Mouse (Mus musculus) embryonic facial prominence, embryonic 11.5 days (tissue): ENCODE results near the gene Zdhhc8. TPM values are rescaled to one million over a fixed set of nuclear protein-coding genes. Genes with fewer than 3 reads are reported as not detected.

ENCODE experiments used
- ATAC-seq: fragments of 200-750 bp; cut with Nextera tagmentation; replicated peaks from 2 replicates; pipeline ENCODE4 v1.8.0; 2017; ENCODE audit warnings: low read depth; ENCODE audit not compliant: insufficient number of reproducible peaks, low FRiP score, low TSS enrichment
- DNase-seq: peaks from one replicate; pipeline ENCODE4 v3.0.0-alpha.2; 2015; ENCODE audit warnings: low spot score
- H3K27ac ChIP-seq: fragments of 300-500 bp; sonication (generic); replicated peaks from 2 replicates; pipeline ENCODE4 v1.5.1; 2014; ENCODE audit warnings: mild to moderate bottlenecking, low read depth, low read length, control low read depth
- H3K27me3 ChIP-seq: fragments of 300-500 bp; sonication (generic); 2 replicates; pipeline ENCODE4 v1.6.1; 2014; ENCODE audit warnings: mild to moderate bottlenecking, low read length, moderate library complexity, mixed read lengths; ENCODE audit not compliant: control insufficient read depth, insufficient read depth
- H3K36me3 ChIP-seq: fragments of 300-500 bp; sonication (generic); replicated peaks from 2 replicates; pipeline ENCODE4 v1.6.1; 2014; ENCODE audit warnings: low read depth, mild to moderate bottlenecking, low read length, moderate library complexity, mixed read lengths; ENCODE audit not compliant: control insufficient read depth, insufficient read depth
- H3K4me1 ChIP-seq: fragments of 300-500 bp; sonication (generic); 2 replicates; pipeline ENCODE4 v1.6.1; 2014; ENCODE audit warnings: low read length, mixed read lengths; ENCODE audit not compliant: control insufficient read depth, insufficient read depth
- H3K4me2 ChIP-seq: fragments of 300-500 bp; sonication (generic); 2 replicates; pipeline ENCODE4 v1.6.1; 2014; ENCODE audit warnings: low read depth, mild to moderate bottlenecking, control low read depth, low read length, moderate library complexity
- H3K4me3 ChIP-seq: fragments of 300-500 bp; sonication (generic); 2 replicates; pipeline ENCODE4 v1.5.1; 2014; ENCODE audit warnings: low read depth, low read length, control low read depth
- H3K9ac ChIP-seq: fragments of 300-500 bp; sonication (generic); replicated peaks from 2 replicates; pipeline ENCODE4 v1.6.1; 2014; ENCODE audit warnings: mild to moderate bottlenecking, control low read depth, low read length
- H3K9me3 ChIP-seq: fragments of 300-500 bp; sonication (generic); replicated peaks from 2 replicates; pipeline ENCODE4 v1.6.1; 2016; ENCODE audit warnings: mild to moderate bottlenecking, low read length, inconsistent platforms, mixed read lengths; ENCODE audit not compliant: control insufficient read depth
- WGBS: fragments of 180-500 bp; shearing (Covaris S2); extraction: QIAGEN DNeasy Blood & Tissue Kit; methylation state at CpG from one replicate; pipeline ENCODE4 v1.1.7; 2014; 5-methylcytosine and 5-hydroxymethylcytosine counted together
- polyA plus RNA-seq: library from polyadenylated mRNA; unstranded; fragments of >200 nt; fragmentation: Nextera tagmentation; extraction: Ambion mirVana; gene quantifications from 2 replicates; pipeline ENCODE4 v1.2.1, GENCODE M21; 2014

Gene Zdhhc8
- polyA plus RNA-seq, 1 experiment from 2014 or later, result 9.3 TPM

GRCm38 (mm10) chr16:18191006-18191405, 43.9 kb downstream of the Zdhhc8 start:
- Histone ChIP-seq H3K27me3 (no peaks in the 10 kb centered on the region), H3K9ac (no peak overlapping the region), H3K9me3 (no peaks in the 10 kb centered on the region), H3K4me3 (no peak overlapping the region), H3K27ac (no peak overlapping the region), H3K4me1 (no peaks in the 10 kb centered on the region), H3K4me2 (no peak overlapping the region), H3K36me3 (no peaks in the 10 kb centered on the region)
- ATAC-seq (no peak), DNase-seq (no peak)
- WGBS, result 76% methylated on average over 2 of the region's 2 CpGs

- H3K27ac ChIP-seq, result no peak overlapping the region
- H3K27me3 ChIP-seq, result no peaks in the 10 kb centered on the region
- H3K4me2 ChIP-seq, result no peak overlapping the region
- no peaks in the 10 kb centered on the region for H3K36me3 ChIP-seq
- DNase-seq (no peak), ATAC-seq (no peak)
- WGBS, result 86% methylated on average over 3 of the region's 3 CpGs
- no peaks in the 10 kb centered on the region for H3K9me3 ChIP-seq
- no peak overlapping the region for H3K9ac ChIP-seq
- no peak overlapping the region for H3K4me3 ChIP-seq
- no peaks in the 10 kb centered on the region for H3K4me1 ChIP-seq
Observed at GRCm38 (mm10) chr16:18187221-18187620, 47.7 kb downstream of the Zdhhc8 start.

- 82% methylated on average over 4 of the region's 4 CpGs for WGBS
- no peaks in the 10 kb centered on the region for H3K36me3 ChIP-seq
- H3K4me1 ChIP-seq, result no peaks in the 10 kb centered on the region
- DNase-seq (no peak), ATAC-seq (no peak)
- no peak overlapping the region for H3K4me3 ChIP-seq
- H3K9me3 ChIP-seq, result no peaks in the 10 kb centered on the region
- no peak overlapping the region for H3K27ac ChIP-seq
- no peak overlapping the region for H3K4me2 ChIP-seq
- H3K27me3 ChIP-seq, result no peaks in the 10 kb centered on the region
- H3K9ac ChIP-seq, result no peak overlapping the region
Observed at GRCm38 (mm10) chr16:18186798-18187197, 48.1 kb downstream of the Zdhhc8 start.

- DNase-seq (no peak), ATAC-seq (no peak)
- Histone ChIP-seq H3K9me3 (no peaks in the 10 kb centered on the region), H3K27ac (no peak overlapping the region), H3K4me1 (no peaks in the 10 kb centered on the region), H3K9ac (no peak overlapping the region), H3K4me3 (no peak overlapping the region), H3K4me2 (no peak overlapping the region), H3K36me3 (no peaks in the 10 kb centered on the region), H3K27me3 (no peaks in the 10 kb centered on the region)
- WGBS, result 83% methylated on average over 8 of the region's 8 CpGs
Observed at GRCm38 (mm10) chr16:18185715-18186449, 49.1 kb downstream of the Zdhhc8 start.

GRCm38 (mm10) chr16:18182766-18183165, 52.2 kb downstream of the Zdhhc8 start:
- no peaks in the 10 kb centered on the region for H3K4me1 ChIP-seq
- no peaks in the 10 kb centered on the region for H3K27me3 ChIP-seq
- no peak overlapping the region for H3K4me3 ChIP-seq
- ATAC-seq (no peak), DNase-seq (no peak)
- H3K4me2 ChIP-seq, result no peak overlapping the region
- H3K27ac ChIP-seq, result no peak overlapping the region
- H3K9ac ChIP-seq, result no peak overlapping the region
- no peaks in the 10 kb centered on the region for H3K36me3 ChIP-seq
- H3K9me3 ChIP-seq, result no peaks in the 10 kb centered on the region
- WGBS, result 85% methylated on average over 8 of the region's 8 CpGs

GRCm38 (mm10) chr16:18181398-18181797, 53.5 kb downstream of the Zdhhc8 start:
- DNase-seq, result no peak
- no peak for ATAC-seq
- no peak overlapping the region for H3K4me2 ChIP-seq
- H3K27ac ChIP-seq, result no peak overlapping the region
- H3K4me3 ChIP-seq, result no peak overlapping the region
- WGBS, result 56% methylated on average over 10 of the region's 10 CpGs
- H3K9me3 ChIP-seq, result no peaks in the 10 kb centered on the region
- no peaks in the 10 kb centered on the region for H3K27me3 ChIP-seq
- H3K9ac ChIP-seq, result no peak overlapping the region
- H3K4me1 ChIP-seq, result no peaks in the 10 kb centered on the region
- no peaks in the 10 kb centered on the region for H3K36me3 ChIP-seq

DNA sequence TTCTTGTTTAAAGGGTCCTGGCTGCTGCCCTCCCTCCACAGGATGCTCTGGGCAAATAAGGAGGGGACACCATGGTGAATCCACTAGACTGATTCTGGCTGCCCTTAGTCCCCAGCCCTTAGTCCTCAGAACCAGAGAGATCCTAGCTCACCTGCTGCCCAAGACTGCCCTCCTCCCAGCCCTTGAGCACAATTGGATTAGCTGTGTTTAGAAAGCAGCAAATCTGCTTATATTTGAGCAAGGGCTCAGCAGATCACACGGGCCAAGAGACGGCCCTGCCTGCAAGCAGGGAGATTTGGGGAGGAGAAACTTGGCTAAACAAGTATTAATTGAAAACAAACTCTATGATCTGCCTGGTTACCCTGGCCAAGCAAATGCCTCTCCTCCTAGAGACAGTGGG, 55.3 kb downstream of the Zdhhc8 start:
- H3K4me2 ChIP-seq, result no peak overlapping the region
- H3K4me3 ChIP-seq, result no peak overlapping the region
- H3K36me3 ChIP-seq, result no peaks in the 10 kb centered on the region
- no peaks in the 10 kb centered on the region for H3K27me3 ChIP-seq
- H3K9me3 ChIP-seq, result no peaks in the 10 kb centered on the region
- no peak overlapping the region for H3K9ac ChIP-seq
- WGBS, result 16% methylated on average over 2 of the region's 2 CpGs
- no peaks in the 10 kb centered on the region for H3K4me1 ChIP-seq
- ATAC-seq (no peak), DNase-seq (no peak)
- no peak overlapping the region for H3K27ac ChIP-seq

DNA sequence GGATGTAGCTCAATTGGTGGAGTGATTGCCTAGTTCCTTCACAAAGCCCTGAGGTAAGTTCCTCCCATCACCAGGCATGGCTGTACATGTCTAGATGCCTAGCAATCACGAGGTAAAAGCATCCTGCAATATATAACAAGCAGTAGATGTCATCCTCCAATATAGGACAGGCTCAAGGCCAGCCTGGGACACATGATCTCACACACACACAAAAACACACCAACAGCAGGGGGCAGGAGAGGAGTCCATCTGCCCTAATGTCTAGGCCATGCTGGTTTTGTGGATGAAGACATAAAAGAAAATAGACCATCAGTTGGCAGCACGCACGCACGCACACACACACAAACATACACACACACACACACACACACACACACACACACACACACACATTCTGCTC, 58.2 kb downstream of the Zdhhc8 start:
- Histone ChIP-seq H3K9ac (no peak overlapping the region), H3K4me3 (no peak overlapping the region), H3K4me2 (no peak overlapping the region), H3K4me1 (no peaks in the 10 kb centered on the region), H3K9me3 (no peaks in the 10 kb centered on the region), H3K36me3 (no peaks in the 10 kb centered on the region), H3K27me3 (no peaks in the 10 kb centered on the region), H3K27ac (no peak overlapping the region)
- DNase-seq (no peak), ATAC-seq (no peak)
- WGBS, result 86% methylated on average over 4 of the region's 4 CpGs
